In genomic region chr3:80484168-80484833, GRCm38 (mm10) we compare ENCODE assay signal across 22 mouse cellular contexts.
DNase-seq lines count a peak whose midpoint lies in the region; ATAC-seq and TF ChIP-seq lines count a peak whose summit lies in the region.
"Had no signal": no experiment of that assay in that cellular context is flagged by ENCODE, and none has a peak within 500 bp of the region (broad histone marks: within the 10 kb centered on the region; RNA-seq: fewer than 3 reads in every experiment).

No protein-coding gene starts in this region.

- H3K4me3 ChIP-seq in forebrain, embryonic 13.5 days, result no peak overlapping the region
- no peak overlapping the region for H3K4me3 ChIP-seq in forebrain, embryonic 12.5 days (replicated peaks)
- H3K4me3 ChIP-seq in hindbrain, embryonic 11.5 days (ENCODE audit: low read depth, low read length), result no peak overlapping the region
- H3K4me3 ChIP-seq in hindbrain, embryonic 10.5 days, result no peak overlapping the region
- no peak overlapping the region for H3K4me3 ChIP-seq in neural tube, embryonic 11.5 days (ENCODE audit: low read depth, low read length)
- H3K4me3 ChIP-seq in neural tube, embryonic 15.5 days (replicated peaks), result no peak overlapping the region
- no peak overlapping the region for H3K4me3 ChIP-seq in neural tube, embryonic 13.5 days
- H3K4me3 ChIP-seq in lung, postnatal 0 days (ENCODE audit: low read depth, low read length), result no peak overlapping the region
- H3K4me3 ChIP-seq: embryonic facial prominence, embryonic 13.5 days; heart, embryonic 15.5 days had no signal

- no peak overlapping the region for H3K4me2 ChIP-seq in forebrain, embryonic 13.5 days
- no peak overlapping the region for H3K4me2 ChIP-seq in forebrain, embryonic 12.5 days
- H3K4me2 ChIP-seq in hindbrain, embryonic 11.5 days (replicated peaks; ENCODE audit: low read depth, low read length), result no peak overlapping the region
- no peak overlapping the region for H3K4me2 ChIP-seq in neural tube, embryonic 11.5 days (ENCODE audit: low read depth)
- H3K4me2 ChIP-seq in neural tube, embryonic 15.5 days, result no peak overlapping the region
- no peak overlapping the region for H3K4me2 ChIP-seq in neural tube, embryonic 13.5 days
- H3K4me2 ChIP-seq in lung, postnatal 0 days (replicated peaks; ENCODE audit: low read depth, low read length), result no peak overlapping the region
- H3K4me2 ChIP-seq: embryonic facial prominence, embryonic 13.5 days; heart, embryonic 11.5 days; heart, embryonic 15.5 days had no signal

- no peak overlapping the region for H3K27ac ChIP-seq in forebrain, embryonic 13.5 days
- no peak overlapping the region for H3K27ac ChIP-seq in forebrain, embryonic 12.5 days
- no peak overlapping the region for H3K27ac ChIP-seq in hindbrain, embryonic 11.5 days (ENCODE audit: low read depth, low read length)
- no peak overlapping the region for H3K27ac ChIP-seq in hindbrain, embryonic 10.5 days
- H3K27ac ChIP-seq in neural tube, embryonic 11.5 days (ENCODE audit: low read depth, low read length), result no peak overlapping the region
- H3K27ac ChIP-seq in neural tube, embryonic 15.5 days (replicated peaks), result no peak overlapping the region
- H3K27ac ChIP-seq in neural tube, embryonic 13.5 days (replicated peaks), result 0 out of 2 replicates have a peak overlapping the region, but pooled peaks have one; percentile 46
- H3K27ac ChIP-seq in lung, postnatal 0 days (ENCODE audit: low read length), result no peak overlapping the region
- H3K27ac ChIP-seq: embryonic facial prominence, embryonic 13.5 days; heart, embryonic 15.5 days; hindbrain, postnatal 0 days had no signal

- H3K9me3 ChIP-seq in forebrain, embryonic 13.5 days (replicated peaks), result no peaks in the 10 kb centered on the region
- H3K9me3 ChIP-seq in forebrain, embryonic 12.5 days, result no peaks in the 10 kb centered on the region
- H3K9me3 ChIP-seq in hindbrain, embryonic 11.5 days (ENCODE audit: control insufficient read depth, low read length), result no peaks in the 10 kb centered on the region
- no peaks in the 10 kb centered on the region for H3K9me3 ChIP-seq in hindbrain, embryonic 10.5 days
- H3K9me3 ChIP-seq in neural tube, embryonic 11.5 days (ENCODE audit: control insufficient read depth, low read length), result no peaks in the 10 kb centered on the region
- no peaks in the 10 kb centered on the region for H3K9me3 ChIP-seq in neural tube, embryonic 15.5 days (replicated peaks)
- H3K9me3 ChIP-seq in neural tube, embryonic 13.5 days, result no peaks in the 10 kb centered on the region
- no peaks in the 10 kb centered on the region for H3K9me3 ChIP-seq in lung, postnatal 0 days (ENCODE audit: low read length)
- H3K9me3 ChIP-seq: embryonic facial prominence, embryonic 13.5 days; G1E; heart, embryonic 15.5 days had no signal

- H3K9ac ChIP-seq in forebrain, embryonic 13.5 days, result no peak overlapping the region
- no peak overlapping the region for H3K9ac ChIP-seq in forebrain, embryonic 12.5 days
- H3K9ac ChIP-seq in hindbrain, embryonic 11.5 days (ENCODE audit: low read depth, low read length), result no peak overlapping the region
- H3K9ac ChIP-seq in neural tube, embryonic 11.5 days (ENCODE audit: low read length), result no peak overlapping the region
- H3K9ac ChIP-seq in neural tube, embryonic 15.5 days (replicated peaks), result no peak overlapping the region
- H3K9ac ChIP-seq in neural tube, embryonic 13.5 days, result no peak overlapping the region
- no peak overlapping the region for H3K9ac ChIP-seq in lung, postnatal 0 days (replicated peaks; ENCODE audit: low read depth)
- H3K9ac ChIP-seq: embryonic facial prominence, embryonic 13.5 days; heart, embryonic 15.5 days had no signal

- TF ChIP-seq CTCF in lung, postnatal 0 days (IDR thresholded peaks at IDR 0.05), result no peak

- 79% methylated on average over 3 of the region's 3 CpGs for WGBS in forebrain, embryonic 13.5 days
- 72% methylated on average over 3 of the region's 3 CpGs for WGBS in forebrain, embryonic 12.5 days
- WGBS in hindbrain, embryonic 11.5 days, result 70% methylated on average over 3 of the region's 3 CpGs
- WGBS in hindbrain, embryonic 10.5 days, result 80% methylated on average over 3 of the region's 3 CpGs
- WGBS in neural tube, embryonic 11.5 days, result 64% methylated on average over 3 of the region's 3 CpGs
- 49% methylated on average over 3 of the region's 3 CpGs for WGBS in neural tube, embryonic 15.5 days
- WGBS in neural tube, embryonic 13.5 days, result 47% methylated on average over 3 of the region's 3 CpGs
- WGBS in lung, postnatal 0 days, result 77% methylated on average over 3 of the region's 3 CpGs

- no peaks in the 10 kb centered on the region for H3K4me1 ChIP-seq in forebrain, embryonic 13.5 days
- no peaks in the 10 kb centered on the region for H3K4me1 ChIP-seq in forebrain, embryonic 12.5 days
- no peaks in the 10 kb centered on the region for H3K4me1 ChIP-seq in hindbrain, embryonic 11.5 days (replicated peaks; ENCODE audit: control insufficient read depth, insufficient read depth, low read length)
- H3K4me1 ChIP-seq in hindbrain, embryonic 10.5 days (replicated peaks), result no peaks in the 10 kb centered on the region
- no peaks in the 10 kb centered on the region for H3K4me1 ChIP-seq in neural tube, embryonic 11.5 days (ENCODE audit: control insufficient read depth, insufficient read depth, low read length)
- H3K4me1 ChIP-seq in neural tube, embryonic 15.5 days, result no peaks in the 10 kb centered on the region
- peaks cover 6% of the 10 kb centered on the region; the same call in 1 of the 2 replicates for H3K4me1 ChIP-seq in neural tube, embryonic 13.5 days (replicated peaks)
- H3K4me1 ChIP-seq in lung, postnatal 0 days (ENCODE audit: insufficient read depth, low read depth, low read length), result no peaks in the 10 kb centered on the region
- H3K4me1 ChIP-seq: embryonic facial prominence, embryonic 13.5 days; heart, embryonic 15.5 days had no signal

- H3K27me3 ChIP-seq in forebrain, embryonic 13.5 days, result no peaks in the 10 kb centered on the region
- no peaks in the 10 kb centered on the region for H3K27me3 ChIP-seq in forebrain, embryonic 12.5 days
- H3K27me3 ChIP-seq in hindbrain, embryonic 11.5 days (ENCODE audit: control insufficient read depth, insufficient read depth, low read length), result no peaks in the 10 kb centered on the region
- no peaks in the 10 kb centered on the region for H3K27me3 ChIP-seq in hindbrain, embryonic 10.5 days (ENCODE audit: insufficient read depth, poor library complexity, severe bottlenecking)
- no peaks in the 10 kb centered on the region for H3K27me3 ChIP-seq in neural tube, embryonic 11.5 days (ENCODE audit: control insufficient read depth, insufficient read depth, low read length)
- no peaks in the 10 kb centered on the region for H3K27me3 ChIP-seq in neural tube, embryonic 15.5 days (replicated peaks)
- H3K27me3 ChIP-seq in neural tube, embryonic 13.5 days, result no peaks in the 10 kb centered on the region
- no peaks in the 10 kb centered on the region for H3K27me3 ChIP-seq in lung, postnatal 0 days (replicated peaks; ENCODE audit: insufficient read depth, low read length)
- H3K27me3 ChIP-seq: embryonic facial prominence, embryonic 13.5 days; heart, embryonic 15.5 days had no signal

- ATAC-seq in forebrain, embryonic 13.5 days, result peak; percentile 50; the same call in 1 of the 2 replicates
- ATAC-seq in forebrain, embryonic 12.5 days (ENCODE audit: low FRiP score), result no peak
- peak; percentile 56 for ATAC-seq in hindbrain, embryonic 11.5 days (ENCODE audit: low FRiP score)
- peak; percentile 46; the same call in 1 of the 2 replicates for ATAC-seq in neural tube, embryonic 11.5 days (ENCODE audit: insufficient read depth, low FRiP score, low TSS enrichment)
- ATAC-seq in neural tube, embryonic 15.5 days (ENCODE audit: low FRiP score), result no peak
- ATAC-seq in neural tube, embryonic 13.5 days (ENCODE audit: low read depth), result peak; percentile 86
- no peak for ATAC-seq in lung, postnatal 0 days
- ATAC-seq: CD4-positive, CD25-positive, alpha-beta regulatory T cell, adult 4 months; hindbrain, postnatal 0 days had no signal

- TF ChIP-seq EP300 in lung, postnatal 0 days (IDR thresholded peaks at IDR 0.05), result no peak

- no peaks in the 10 kb centered on the region for H3K36me3 ChIP-seq in forebrain, embryonic 13.5 days (ENCODE audit: poor library complexity, severe bottlenecking)
- H3K36me3 ChIP-seq in forebrain, embryonic 12.5 days (replicated peaks), result no peaks in the 10 kb centered on the region
- no peaks in the 10 kb centered on the region for H3K36me3 ChIP-seq in hindbrain, embryonic 11.5 days (ENCODE audit: control insufficient read depth, insufficient read depth, low read length)
- H3K36me3 ChIP-seq in hindbrain, embryonic 10.5 days, result no peaks in the 10 kb centered on the region
- H3K36me3 ChIP-seq in neural tube, embryonic 11.5 days (ENCODE audit: control insufficient read depth, insufficient read depth, low read length), result no peaks in the 10 kb centered on the region
- no peaks in the 10 kb centered on the region for H3K36me3 ChIP-seq in neural tube, embryonic 15.5 days
- no peaks in the 10 kb centered on the region for H3K36me3 ChIP-seq in neural tube, embryonic 13.5 days
- no peaks in the 10 kb centered on the region for H3K36me3 ChIP-seq in lung, postnatal 0 days (ENCODE audit: insufficient read depth, low read length)
- H3K36me3 ChIP-seq: embryonic facial prominence, embryonic 13.5 days; G1E; heart, embryonic 15.5 days had no signal

- no peak for DNase-seq in hindbrain, embryonic 11.5 days (ENCODE audit: low spot score)
- DNase-seq in hindbrain, embryonic 10.5 days (ENCODE audit: low spot score), result no peak
- DNase-seq in neural tube, embryonic 11.5 days (ENCODE audit: low spot score), result no peak
- DNase-seq in lung, postnatal 0 days (ENCODE audit: low spot score), result no peak
- DNase-seq: adrenal gland, postnatal 10 days; B cell, adult 2 months; cerebellum, adult 11-12 months; cerebellum, adult 9-10 months; cerebellum, postnatal 36 days; gastrocnemius, postnatal 10 days; heart, adult 18-20 months; heart, postnatal 14 days had no signal

Comparison
In these comparisons a context has a peak if more than half of its experiments do, and no peak if none do; other contexts are left out.
1. ATAC-seq: peak in forebrain, embryonic 13.5 days (single experiment), hindbrain, embryonic 11.5 days (single experiment), neural tube, embryonic 11.5 days (single experiment) and neural tube, embryonic 13.5 days (single experiment); none in forebrain, embryonic 12.5 days (single experiment), neural tube, embryonic 15.5 days (single experiment) and lung, postnatal 0 days (single experiment).